Comparison of ENCODE assay signal across 8 mouse cellular contexts in genomic region chr17:8164701-8165607, GRCm38 (mm10). TPM values are rescaled to one million over a fixed set of nuclear protein-coding genes. Genes with fewer than 3 reads are reported as not detected.
DNase-seq lines count a peak whose midpoint lies in the region; ATAC-seq lines count a peak whose summit lies in the region.
"Not testable (repeated sequence)": the region's sequence is repeated elsewhere in the genome, so short reads cannot be mapped to it uniquely, and the experiment has no call there.

Fgfr1op (plus strand) TSS chr17:8165501.

- peak within 1 kb of the TSS; percentile 63; the same call in 1 of the 2 replicates for H3K27ac ChIP-seq in hindbrain, embryonic 15.5 days (replicated peaks)
- H3K27ac ChIP-seq in lung, embryonic 15.5 days: peak within 1 kb of the TSS; percentile 61
- H3K27ac ChIP-seq in neural tube, embryonic 14.5 days (ENCODE audit: low read depth, low read length): not testable (repeated sequence)

- not testable (repeated sequence) for H3K27me3 ChIP-seq in hindbrain, embryonic 15.5 days; lung, embryonic 15.5 days; neural tube, embryonic 14.5 days (ENCODE audit: control insufficient read depth, insufficient read depth, low read length)

- peak within 1 kb of the TSS; percentile 50 for H3K4me2 ChIP-seq in hindbrain, embryonic 15.5 days
- H3K4me2 ChIP-seq in lung, embryonic 15.5 days: peak within 1 kb of the TSS; percentile 46
- H3K4me2 ChIP-seq in neural tube, embryonic 14.5 days (ENCODE audit: low read depth, low read length): peak within 1 kb of the TSS; percentile 36

- not testable (repeated sequence) for H3K9me3 ChIP-seq in hindbrain, embryonic 15.5 days; lung, embryonic 15.5 days; neural tube, embryonic 14.5 days (ENCODE audit: control insufficient read depth, low read length)

- H3K9ac ChIP-seq in hindbrain, embryonic 15.5 days: peak within 1 kb of the TSS; percentile 47
- peak within 1 kb of the TSS; percentile 44; the same call in 1 of the 2 replicates for H3K9ac ChIP-seq in lung, embryonic 15.5 days
- 0 out of 2 replicates have a peak within 1 kb of the TSS, but pooled peaks have one; percentile 34 for H3K9ac ChIP-seq in neural tube, embryonic 14.5 days (replicated peaks; ENCODE audit: low read depth, low read length)

- peak; percentile 98 for ATAC-seq in hindbrain, embryonic 15.5 days (ENCODE audit: low FRiP score, low read depth)
- ATAC-seq in lung, embryonic 15.5 days (ENCODE audit: borderline replicate concordance, extremely low read depth, low FRiP score, low TSS enrichment): peak; percentile 98
- ATAC-seq in neural tube, embryonic 14.5 days (ENCODE audit: low read depth): peak; percentile 97

- peak within 1 kb of the TSS; percentile 52 for H3K4me3 ChIP-seq in hindbrain, embryonic 15.5 days
- H3K4me3 ChIP-seq in lung, embryonic 15.5 days: peak within 1 kb of the TSS; percentile 55
- H3K4me3 ChIP-seq in neural tube, embryonic 14.5 days (ENCODE audit: low read depth, low read length): peak within 1 kb of the TSS; percentile 38

- intact Hi-C loops in gastrocnemius, postnatal 14 days (cut with DNase I; ENCODE audit: low total_unique reads): not testable (repeated sequence)

- 1% methylated on average over 21 of the region's 55 CpGs for WGBS in hindbrain, embryonic 15.5 days
- under 1% methylated on average over 14 of the region's 55 CpGs for WGBS in lung, embryonic 15.5 days
- 2% methylated on average over 12 of the region's 55 CpGs for WGBS in neural tube, embryonic 14.5 days

- H3K4me1 ChIP-seq in hindbrain, embryonic 15.5 days (replicated peaks); lung, embryonic 15.5 days; neural tube, embryonic 14.5 days (ENCODE audit: control insufficient read depth, insufficient read depth, low read length): not testable (repeated sequence)

- peak; percentile 34 for DNase-seq in ZHBTc4 (ENCODE audit: low read depth, low spot score)
- peak; percentile 20 for DNase-seq in embryo, embryonic 9.5 days (ENCODE audit: extremely low spot score)
- DNase-seq in gastrocnemius, postnatal 14 days: not testable (repeated sequence)
- DNase-seq in layer of hippocampus, postnatal 25 days (ENCODE audit: extremely low spot score in 1 of 2, low spot score in 1 of 2): peak in 1 of 2 experiments; percentile 85
- DNase-seq in thymus, postnatal 36 days: peak; percentile 64 to 81

- H3K36me3 ChIP-seq in hindbrain, embryonic 15.5 days; lung, embryonic 15.5 days; neural tube, embryonic 14.5 days (ENCODE audit: control insufficient read depth, insufficient read depth, low read length): not testable (repeated sequence)

RNA-seq across cellular contexts. Expression of gene Fgfr1op, which starts in this region (rescaled TPM):
- total RNA-seq in gastrocnemius, postnatal 14 days (2021): 10 to 100 TPM; 11.7 to 13.4 TPM
- polyA plus RNA-seq in hindbrain, embryonic 15.5 days (2015; fragmentation: Nextera tagmentation; extraction: Ambion mirVana): 27.8 and 28.6 TPM in 2 replicates
- total RNA-seq in layer of hippocampus, postnatal 25 days (2021): 10 to 100 TPM; 15.3 to 15.7 TPM
- polyA plus RNA-seq in lung, embryonic 15.5 days (2015; fragmentation: Nextera tagmentation; extraction: Ambion mirVana): 33.9 and 35.9 TPM in 2 replicates
- polyA plus RNA-seq in neural tube, embryonic 14.5 days (2014; fragmentation: Nextera tagmentation; extraction: Ambion mirVana): 30.9 and 34.9 TPM in 2 replicates
